23 mouse cellular contexts compared by ENCODE assay signal in the genomic region with DNA sequence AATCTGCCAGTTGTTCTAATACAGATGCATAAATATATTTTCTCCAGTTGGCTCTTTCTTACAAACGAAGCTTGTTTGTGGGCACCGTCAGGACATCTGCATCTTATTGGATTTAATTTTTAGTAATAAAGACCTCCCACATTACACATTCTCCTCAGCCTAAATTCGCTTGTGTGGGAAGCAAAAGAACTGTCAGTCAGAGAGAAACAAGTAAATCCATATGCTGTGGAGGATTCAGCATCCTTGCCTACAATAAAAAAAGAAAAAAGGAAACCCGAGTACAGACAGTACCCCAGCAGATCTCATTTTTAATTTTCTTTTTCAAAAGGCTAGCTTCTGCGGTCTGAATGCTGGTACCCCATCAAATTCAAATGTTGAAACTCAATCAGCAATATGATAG. TPM values are rescaled to one million over a fixed set of nuclear protein-coding genes. Genes with fewer than 3 reads are reported as not detected.
"Had no signal": no experiment of that assay in that cellular context is flagged by ENCODE, and none has a peak within 500 bp of the region (broad histone marks: within the 10 kb centered on the region; RNA-seq: fewer than 3 reads in every experiment).

No protein-coding gene starts in this region.

- ATAC-seq: intestine, embryonic 15.5 days; liver, embryonic 12.5 days; midbrain, embryonic 13.5 days; midbrain, embryonic 16.5 days had no signal

- H3K27ac ChIP-seq: intestine, embryonic 15.5 days; kidney, embryonic 15.5 days; left cerebral cortex, adult 2 months; limb, embryonic 10.5 days; limb, embryonic 13.5 days; liver, embryonic 12.5 days; liver, embryonic 15.5 days; lung, embryonic 15.5 days; midbrain, embryonic 10.5 days; midbrain, embryonic 13.5 days; stomach, postnatal 0 days had no signal

- H3K4me3 ChIP-seq: intestine, embryonic 15.5 days; kidney, embryonic 15.5 days; left cerebral cortex, adult 2 months; limb, embryonic 10.5 days; limb, embryonic 13.5 days; liver, embryonic 12.5 days; liver, embryonic 15.5 days; lung, embryonic 15.5 days; megakaryocyte, embryonic 14.5 days; midbrain, embryonic 10.5 days; midbrain, embryonic 13.5 days had no signal

- DNase-seq: kidney, adult 11 months; kidney, adult 8-10 months; kidney, postnatal 10 days; kidney, postnatal 36 days; liver; lung, adult 18-20 months; lung, postnatal 10 days; lung, postnatal 36 days; thymus, postnatal 25 days had no signal

RNA-seq across cellular contexts. Expression of gene Hoxd1, which starts 59.9 kb away (rescaled TPM):
- total RNA-seq: left cerebral cortex, adult 2 months; left cerebral cortex, postnatal 14 days had no signal
